Mouse (Mus musculus) E14TG2a.4 (cell line): ENCODE measurements around the gene Phactr1.

Experiments used
- H3K27me3 ChIP-seq: 2 replicates; pipeline ENCODE4 v1.6.1; 2014; ENCODE audit warnings: low read length, control low read depth; ENCODE audit not compliant: insufficient read depth
- H3K36me3 ChIP-seq: 2 replicates; pipeline ENCODE4 v1.6.1; 2014; ENCODE audit warnings: low read length, control low read depth; ENCODE audit not compliant: insufficient read depth
- H3K4me1 ChIP-seq: replicated peaks from 2 replicates; pipeline ENCODE4 v1.6.1; 2014; ENCODE audit warnings: low read depth, low read length, control low read depth
- H3K4me3 ChIP-seq: replicated peaks from 2 replicates; pipeline ENCODE4 v1.5.1; 2014; ENCODE audit warnings: mild to moderate bottlenecking, low read length
- H3K9me3 ChIP-seq: 2 replicates; pipeline ENCODE4 v1.6.1; 2014; ENCODE audit warnings: low read length, control low read depth
- CTCF ChIP-seq: conservative IDR thresholded peaks from 2 replicates; pipeline ENCODE4 v1.5.1; 2014; ENCODE audit warnings: low read length
- NANOG ChIP-seq: IDR thresholded peaks from 2 replicates; pipeline ENCODE4 v1.6.1; 2014; ENCODE audit warnings: borderline replicate concordance, low read length, mixed read lengths
- POU5F1 ChIP-seq: IDR thresholded peaks from 2 replicates; pipeline ENCODE4 v1.6.1; 2014; ENCODE audit warnings: low read length, borderline replicate concordance

The Phactr1 gene

GRCm38 (mm10) chr13:43112707-43113106 lies 432.3 kb downstream of the Phactr1 start:
- Histone ChIP-seq H3K4me1 (no peaks in the 10 kb centered on the region), H3K9me3 (peaks cover 17% of the 10 kb centered on the region), H3K36me3 (no peaks in the 10 kb centered on the region), H3K27me3 (peaks cover 3% of the 10 kb centered on the region), H3K4me3 (no peak overlapping the region)
- TF ChIP-seq NANOG (no peak), POU5F1 (no peak), CTCF (no peak)

- no peak overlapping the region for H3K4me3 ChIP-seq
- no peaks in the 10 kb centered on the region for H3K36me3 ChIP-seq
- peaks cover 3% of the 10 kb centered on the region for H3K27me3 ChIP-seq
- TF ChIP-seq NANOG (no peak), CTCF (no peak), POU5F1 (no peak)
- H3K9me3 ChIP-seq, result peaks cover 17% of the 10 kb centered on the region
- H3K4me1 ChIP-seq, result no peaks in the 10 kb centered on the region
Measured at GRCm38 (mm10) chr13:43113141-43113540, 432.7 kb downstream of the Phactr1 start.

GRCm38 (mm10) chr13:43122306-43123070 lies 442.1 kb downstream of the Phactr1 start:
- TF ChIP-seq POU5F1 (no peak), CTCF (no peak), NANOG (no peak)
- no peaks in the 10 kb centered on the region for H3K36me3 ChIP-seq

GRCm38 (mm10) chr13:43123895-43124682 lies 443.7 kb downstream of the Phactr1 start:
- Histone ChIP-seq H3K36me3 (no peaks in the 10 kb centered on the region), H3K4me3 (no peak overlapping the region), H3K4me1 (peaks cover 38% of the 10 kb centered on the region), H3K9me3 (no peaks in the 10 kb centered on the region), H3K27me3 (peaks cover 5% of the 10 kb centered on the region; the same call in 1 of the 2 replicates)
- TF ChIP-seq CTCF (no peak), POU5F1 (no peak), NANOG (no peak)

More at GRCm38 (mm10) chr13:43122306-43123070, 442.1 kb downstream of the Phactr1 start:
- H3K4me1 ChIP-seq, result peaks cover 38% of the 10 kb centered on the region
- H3K4me3 ChIP-seq, result peak overlapping the region; percentile 52
- no peaks in the 10 kb centered on the region for H3K9me3 ChIP-seq
- H3K27me3 ChIP-seq, result peaks cover 5% of the 10 kb centered on the region; the same call in 1 of the 2 replicates

- peaks cover 38% of the 10 kb centered on the region for H3K4me1 ChIP-seq
- no peaks in the 10 kb centered on the region for H3K36me3 ChIP-seq
- H3K9me3 ChIP-seq, result no peaks in the 10 kb centered on the region
- peaks cover 5% of the 10 kb centered on the region; the same call in 1 of the 2 replicates for H3K27me3 ChIP-seq
- TF ChIP-seq NANOG (no peak), POU5F1 (no peak), CTCF (no peak)
- H3K4me3 ChIP-seq, result no peak overlapping the region
Measured at GRCm38 (mm10) chr13:43124683-43125074, 444.3 kb downstream of the Phactr1 start.

- no peak overlapping the region for H3K4me3 ChIP-seq
- TF ChIP-seq POU5F1 (no peak), CTCF (no peak), NANOG (no peak)
- no peaks in the 10 kb centered on the region for H3K36me3 ChIP-seq
- H3K9me3 ChIP-seq, result peaks cover 14% of the 10 kb centered on the region
- no peaks in the 10 kb centered on the region for H3K27me3 ChIP-seq
- peaks cover 8% of the 10 kb centered on the region; the same call in 1 of the 2 replicates for H3K4me1 ChIP-seq
Measured at GRCm38 (mm10) chr13:43130161-43130560, 449.7 kb downstream of the Phactr1 start.

GRCm38 (mm10) chr13:43131741-43132191 lies 451.3 kb downstream of the Phactr1 start:
- Histone ChIP-seq H3K9me3 (peaks cover 14% of the 10 kb centered on the region), H3K27me3 (no peaks in the 10 kb centered on the region), H3K4me3 (no peak overlapping the region), H3K36me3 (no peaks in the 10 kb centered on the region), H3K4me1 (no peaks in the 10 kb centered on the region)
- TF ChIP-seq POU5F1 (no peak), NANOG (no peak), CTCF (no peak)

- H3K9me3 ChIP-seq, result peaks cover 14% of the 10 kb centered on the region
- no peak overlapping the region for H3K4me3 ChIP-seq
- no peaks in the 10 kb centered on the region for H3K36me3 ChIP-seq
- H3K27me3 ChIP-seq, result no peaks in the 10 kb centered on the region; the same call in 1 of the 2 replicates
- TF ChIP-seq CTCF (no peak), POU5F1 (no peak), NANOG (no peak)
- H3K4me1 ChIP-seq, result no peaks in the 10 kb centered on the region
Measured at GRCm38 (mm10) chr13:43132859-43133258, 452.4 kb downstream of the Phactr1 start.
